Mouse (Mus musculus) urinary bladder, postnatal 36 days (tissue): ENCODE measurements at regions not wholly inside any gene's neighbourhood (a gene's known extent, or its start where the extent isn't known, plus 50 kb on each side); places are given as distances from the start of the nearest gene placed in this dataset.
A peak's percentile ranks its signal among the peaks of the same experiment; 100 is the strongest.

Source experiments
- DNase-seq, 2 experiments: peaks; one replicate each; pipeline ENCODE4 v3.0.0; 2022; ENCODE audit warnings: low spot score in 2 of 2, mixed read lengths in 1 of 2

DNA sequence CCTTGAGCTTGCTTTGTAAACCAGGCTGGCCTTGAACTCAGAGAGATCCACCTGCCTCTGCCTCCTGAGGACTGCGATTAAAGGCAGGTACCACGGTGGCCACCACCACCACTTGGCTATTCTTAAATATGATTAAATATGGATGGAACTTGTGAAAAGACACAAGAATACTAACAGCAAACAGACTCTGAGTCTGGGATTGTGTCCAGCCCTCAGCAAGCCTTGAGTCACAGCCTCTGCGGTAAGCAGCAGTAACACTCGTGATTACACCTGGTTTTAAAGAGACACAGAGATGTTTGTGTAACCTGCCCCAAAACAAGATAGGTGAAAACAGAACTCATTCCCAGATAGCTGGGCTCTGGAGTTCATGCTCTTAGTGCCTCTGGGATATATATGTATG lies 263.4 kb downstream of the Mreg start:
- DNase-seq, result no peak

DNA sequence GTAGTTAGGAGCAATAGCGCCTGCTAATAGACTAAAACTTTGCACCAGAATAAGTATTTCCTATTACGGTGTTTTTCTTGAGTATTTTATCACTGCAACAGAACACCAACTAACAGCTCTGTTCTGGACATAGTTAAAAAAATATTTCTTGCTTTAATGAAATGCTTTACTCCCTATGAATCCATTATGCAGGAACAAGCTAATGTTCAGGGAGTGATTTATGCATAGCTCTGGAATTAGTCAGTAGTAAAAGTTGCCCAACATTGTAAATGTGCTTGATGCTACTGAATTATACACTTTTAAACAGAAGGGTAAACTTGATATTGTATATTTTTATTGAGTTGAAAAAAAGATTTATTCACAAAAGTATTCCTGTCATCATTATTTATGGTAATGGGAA lies 264.6 kb downstream of the Mreg start:
- no peak for DNase-seq

DNA sequence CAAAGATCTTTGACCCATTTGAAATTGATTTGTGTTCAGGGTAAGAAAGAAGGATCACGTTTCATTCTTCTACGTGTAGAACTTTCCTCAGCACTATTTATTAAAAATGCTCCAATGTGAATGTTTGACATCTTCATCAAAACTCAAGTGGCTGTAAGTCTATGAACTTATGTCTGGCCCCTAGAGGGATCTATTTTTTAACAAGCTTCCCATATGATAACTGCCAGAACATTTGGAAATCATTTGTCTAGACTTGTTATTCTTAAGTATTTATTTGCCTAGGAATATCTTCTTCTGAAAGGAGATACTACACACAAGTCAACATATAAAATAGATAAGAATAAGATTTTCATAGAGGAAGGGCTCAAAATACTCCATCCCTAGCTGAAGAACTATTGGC lies 265.2 kb downstream of the Mreg start:
- no peak for DNase-seq

DNA sequence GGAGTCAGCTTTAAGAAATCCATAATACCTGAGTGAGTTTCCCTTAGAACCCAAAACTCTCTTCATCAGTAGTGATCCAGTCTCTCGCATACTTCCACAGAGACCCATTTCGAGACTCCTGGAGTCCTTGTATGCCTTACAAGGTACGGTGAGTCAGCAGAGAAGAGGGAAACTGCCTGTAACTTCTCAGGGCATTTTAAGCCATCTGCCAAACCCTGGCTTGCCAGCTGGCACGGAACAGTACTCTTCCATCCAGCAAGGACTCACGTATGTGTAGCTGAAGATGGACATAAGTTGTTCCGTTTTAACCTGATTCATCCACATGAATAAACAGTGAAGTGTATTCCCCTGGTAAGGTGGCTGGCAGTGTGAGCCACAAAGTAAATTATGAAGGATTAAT lies 267.0 kb downstream of the Mreg start:
- DNase-seq, result peak; percentile 36 to 61

DNA sequence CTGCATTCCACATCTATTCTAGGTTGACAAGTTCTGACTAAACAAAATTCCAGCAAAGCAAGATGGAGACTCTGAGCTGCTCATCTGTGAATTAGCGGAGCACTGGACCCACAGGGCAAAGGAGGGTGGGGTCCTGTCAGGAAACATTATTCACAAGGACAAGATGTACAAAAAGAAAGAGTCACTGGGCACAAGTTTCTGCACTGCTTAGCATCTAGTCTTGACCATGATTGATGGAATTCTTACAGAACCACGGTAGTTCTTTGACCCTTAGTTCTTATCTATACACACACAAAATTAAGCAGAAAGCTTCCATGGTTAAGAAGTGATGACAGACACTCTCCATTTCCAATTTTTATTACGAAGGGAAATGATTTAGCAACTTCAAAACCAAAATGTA lies 267.6 kb downstream of the Mreg start:
- DNase-seq, result no peak

DNA sequence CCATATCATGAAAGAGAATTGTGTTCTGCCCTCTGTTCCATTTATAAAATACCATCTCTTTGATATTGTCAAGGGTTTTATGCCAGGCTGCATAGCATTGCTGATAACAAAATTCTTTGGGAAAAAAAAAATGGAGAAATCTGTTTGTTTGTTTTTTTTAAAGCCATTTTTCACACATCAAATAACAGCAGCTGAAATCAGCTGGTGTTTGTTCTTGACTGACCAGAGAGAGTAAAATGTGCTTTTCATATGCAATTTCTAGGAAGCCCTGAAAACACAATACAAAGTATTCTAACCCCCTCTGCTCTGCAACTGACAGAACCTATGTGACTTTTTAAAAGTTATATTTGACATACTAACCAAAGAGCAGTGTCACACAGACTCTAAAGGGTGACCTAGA lies 270.0 kb downstream of the Mreg start:
- DNase-seq, result no peak

DNA sequence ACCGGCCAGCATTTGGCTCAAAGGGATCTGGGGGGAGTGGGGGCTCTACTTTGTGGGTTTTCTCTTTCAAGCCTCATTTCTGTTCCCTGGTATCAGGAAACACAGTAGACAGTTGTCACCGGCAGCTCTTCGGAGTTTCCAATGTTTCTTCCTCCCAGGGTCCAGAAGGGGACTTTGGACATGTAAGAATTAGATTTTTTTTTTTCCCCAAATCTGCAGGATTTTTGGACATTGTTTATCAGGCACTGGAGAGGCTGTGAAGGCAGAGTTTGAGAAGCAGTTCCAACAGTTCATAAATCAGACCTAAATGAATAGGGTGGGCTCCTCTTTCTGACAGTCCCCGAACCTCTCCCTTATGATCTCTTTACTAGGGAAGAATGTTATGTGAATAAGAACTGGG lies 270.4 kb downstream of the Mreg start:
- no peak for DNase-seq

DNA sequence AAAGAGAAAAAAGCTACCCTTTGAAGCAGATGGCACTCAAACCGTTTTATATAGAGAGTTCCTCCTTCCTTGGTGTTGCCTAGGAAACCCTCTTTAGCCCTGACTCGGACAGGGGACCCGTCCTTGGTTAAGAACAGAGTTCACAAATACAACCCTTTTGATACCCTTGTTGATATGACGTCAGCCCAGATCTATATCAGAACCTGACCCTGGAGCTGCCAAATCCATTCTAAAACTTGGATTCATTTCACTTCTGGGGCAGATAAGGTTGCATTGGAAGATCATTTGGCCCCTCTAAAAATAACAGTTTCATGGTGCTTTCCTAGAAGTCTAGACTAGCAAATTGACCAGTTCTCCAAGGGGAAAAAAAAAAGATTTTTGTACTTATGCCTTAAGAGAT lies 271.2 kb downstream of the Mreg start:
- no peak for DNase-seq

DNA sequence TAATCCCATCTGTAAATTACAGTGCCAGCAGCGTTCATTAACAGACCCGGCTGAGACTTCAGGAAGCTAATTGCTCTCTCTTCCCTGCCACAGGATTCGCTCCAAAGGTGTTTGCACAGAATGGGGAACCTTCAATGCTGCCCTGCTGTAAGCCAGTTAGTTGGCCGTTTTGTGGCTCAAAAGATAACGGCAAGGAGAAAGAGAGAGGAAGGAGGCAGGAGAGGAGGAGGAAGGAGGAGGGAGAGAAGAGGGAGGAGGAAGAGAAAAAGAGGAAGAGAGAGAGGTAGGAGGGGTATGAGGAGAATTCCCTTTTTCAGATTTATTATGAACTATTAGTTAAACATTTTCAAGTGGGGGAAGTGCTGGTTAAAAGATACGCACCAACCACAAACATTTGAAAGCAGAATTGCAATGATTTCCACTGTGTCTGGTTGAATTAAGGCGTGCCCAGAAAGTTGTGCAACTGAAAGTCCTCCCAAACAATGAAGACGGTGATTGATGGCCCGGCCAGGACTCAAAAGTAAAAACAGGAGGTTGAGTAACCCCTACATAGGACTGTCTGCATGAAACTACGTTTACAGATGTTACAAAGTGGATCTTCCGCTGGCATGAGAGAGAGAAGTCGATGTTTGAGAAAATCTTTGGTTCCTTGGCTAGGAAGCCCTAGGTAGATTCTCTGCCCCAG lies 273.6 kb downstream of the Mreg start:
- DNase-seq, result peak in 1 of 2 experiments; percentile 48

DNA sequence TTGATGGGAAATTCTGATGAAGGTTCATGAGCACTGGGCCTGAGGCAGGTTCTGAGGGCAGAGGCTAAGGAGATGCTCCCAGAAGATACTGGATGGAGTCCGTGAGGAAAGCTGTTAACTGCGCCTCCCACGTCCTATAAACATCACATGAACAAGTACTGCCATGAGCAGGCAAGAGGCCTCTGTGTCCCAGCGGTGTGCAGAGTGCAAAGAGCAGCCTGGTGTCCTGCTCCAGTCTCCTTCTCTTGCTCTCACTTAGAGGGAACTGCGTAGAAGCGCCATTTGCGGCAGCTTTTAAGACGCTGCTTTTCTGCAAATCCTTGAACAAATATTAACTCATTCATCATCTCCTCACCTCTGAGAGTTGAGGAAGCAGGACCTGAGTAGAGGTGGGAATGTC lies 274.2 kb downstream of the Mreg start:
- no peak for DNase-seq

DNA sequence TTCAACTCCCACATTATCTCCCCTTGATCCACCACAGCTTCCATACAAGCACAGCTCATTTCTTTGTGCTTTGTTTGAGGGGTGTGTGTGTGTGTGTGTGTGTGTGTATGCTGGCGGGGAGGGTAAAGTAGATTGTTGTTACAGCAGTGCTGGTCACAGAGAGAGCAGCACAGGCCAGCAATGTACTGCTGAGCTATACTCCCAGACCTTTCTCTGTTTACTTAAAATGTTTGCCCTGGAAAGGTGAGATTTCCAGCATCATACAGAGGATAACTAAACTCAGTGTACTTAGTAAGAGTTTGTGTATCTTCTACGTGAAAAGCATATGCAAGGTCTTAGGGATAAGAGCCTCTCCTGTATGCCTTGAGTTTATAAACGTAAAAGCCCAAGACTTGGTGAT lies 274.9 kb downstream of the Mreg start:
- no peak for DNase-seq

DNA sequence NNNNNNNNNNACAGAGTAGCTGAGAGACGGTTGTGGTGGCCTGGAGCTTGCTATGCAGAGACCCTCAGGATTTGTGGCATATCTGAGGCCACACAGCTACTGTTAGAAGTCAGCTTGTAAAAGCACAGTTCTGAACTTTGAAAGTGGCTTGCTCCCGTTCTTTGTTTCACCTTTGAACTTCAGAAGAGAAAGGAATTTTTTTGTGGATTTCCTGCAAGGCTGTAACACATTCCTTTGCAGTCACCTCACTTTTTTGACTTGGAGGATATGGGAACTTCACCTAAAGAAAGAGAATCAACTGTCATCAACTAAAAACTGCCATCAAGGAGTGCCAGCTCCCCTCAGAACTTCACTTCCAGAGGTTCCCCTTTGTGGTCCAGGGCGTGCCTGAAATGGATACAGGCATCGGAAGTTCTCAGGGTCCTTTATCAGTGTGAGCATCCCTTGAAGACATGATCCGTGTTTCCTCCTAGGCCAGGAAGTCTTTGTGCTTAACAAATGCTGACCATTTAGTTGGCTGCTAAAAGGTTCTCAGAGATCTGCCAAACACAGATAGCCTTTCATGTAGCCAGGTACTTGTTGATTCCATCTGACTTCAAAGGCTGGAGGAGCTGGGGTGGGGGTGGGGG lies 275.5 kb downstream of the Mreg start:
- no peak for DNase-seq

DNA sequence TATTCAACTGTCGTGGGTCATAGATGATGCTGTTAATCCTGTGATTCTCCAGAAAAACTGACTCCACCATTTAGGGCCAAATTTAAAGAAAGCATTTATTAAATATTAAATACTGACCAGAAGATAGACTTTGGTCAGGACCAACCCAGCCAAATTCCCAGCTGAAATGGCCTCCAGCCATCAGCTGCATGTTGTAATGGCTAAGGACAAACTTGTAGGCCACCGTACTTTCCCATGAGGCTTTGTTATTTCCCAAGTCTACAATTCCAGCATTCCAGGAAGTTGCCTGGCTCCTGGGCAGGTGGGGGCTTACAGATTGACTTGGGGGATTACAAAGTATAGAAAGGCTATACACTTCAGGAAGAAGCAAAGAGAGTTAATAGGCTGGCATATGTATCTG lies 272.5 kb upstream of the Fn1 start:
- no peak for DNase-seq

DNA sequence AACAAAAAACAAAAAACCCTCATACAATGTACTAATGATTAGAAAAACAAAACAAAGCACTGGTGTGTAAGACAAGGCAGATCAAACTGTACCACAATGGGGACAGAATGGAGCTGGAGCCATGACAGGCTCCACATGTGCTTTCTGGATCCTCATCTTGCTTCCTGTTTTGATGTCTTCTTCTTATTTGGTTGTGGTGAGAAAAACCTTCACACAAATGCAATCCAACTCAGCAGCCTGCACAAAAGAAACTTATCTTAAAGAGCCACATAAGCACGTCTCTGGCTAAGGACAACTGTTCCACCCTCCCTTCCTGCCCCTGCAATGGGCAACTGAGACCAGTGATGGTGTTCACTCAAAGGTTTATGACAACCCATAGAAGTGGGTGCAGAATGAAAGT lies 271.9 kb upstream of the Fn1 start:
- DNase-seq, result no peak

DNA sequence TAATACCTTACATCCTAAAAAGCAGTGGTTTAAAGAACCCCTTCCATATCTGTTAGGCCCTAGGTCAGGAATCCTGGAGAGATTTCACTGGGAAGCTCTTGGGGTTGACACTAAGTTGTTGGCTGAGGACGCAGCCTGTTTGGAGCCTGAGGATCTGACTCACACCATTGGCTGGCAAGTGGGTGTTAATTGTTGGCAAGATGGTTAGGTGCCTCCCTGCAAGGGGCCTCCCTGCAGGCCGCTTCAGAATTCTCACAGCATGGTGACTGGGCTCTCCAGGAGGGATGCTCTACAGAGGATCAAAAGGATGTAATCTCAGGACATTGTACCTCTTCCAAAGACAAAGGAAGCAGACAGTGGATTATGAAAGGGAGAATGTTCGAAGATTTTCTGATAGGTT lies 270.7 kb upstream of the Fn1 start:
- DNase-seq, result peak in 1 of 2 experiments; percentile 26

DNA sequence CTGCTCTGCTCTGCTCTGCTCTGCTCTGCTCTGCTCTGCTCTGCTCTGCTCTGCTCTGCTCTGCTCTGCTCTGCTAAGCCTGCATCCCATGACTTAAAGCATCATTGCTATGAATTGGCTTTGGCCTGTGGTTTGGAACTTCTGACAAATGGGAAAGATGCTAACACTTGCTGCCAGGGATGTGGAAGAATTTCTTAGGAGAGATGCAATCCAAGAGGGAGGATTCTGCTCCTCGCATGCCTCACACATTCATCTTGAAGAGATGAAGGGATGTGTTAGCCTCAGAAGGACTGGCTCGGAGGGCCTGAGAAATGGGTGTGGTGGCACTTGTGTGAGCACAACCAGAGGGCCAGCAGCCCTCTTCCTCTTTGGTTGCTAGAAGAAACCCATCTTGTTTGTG lies 268.5 kb upstream of the Fn1 start:
- no peak for DNase-seq

DNA sequence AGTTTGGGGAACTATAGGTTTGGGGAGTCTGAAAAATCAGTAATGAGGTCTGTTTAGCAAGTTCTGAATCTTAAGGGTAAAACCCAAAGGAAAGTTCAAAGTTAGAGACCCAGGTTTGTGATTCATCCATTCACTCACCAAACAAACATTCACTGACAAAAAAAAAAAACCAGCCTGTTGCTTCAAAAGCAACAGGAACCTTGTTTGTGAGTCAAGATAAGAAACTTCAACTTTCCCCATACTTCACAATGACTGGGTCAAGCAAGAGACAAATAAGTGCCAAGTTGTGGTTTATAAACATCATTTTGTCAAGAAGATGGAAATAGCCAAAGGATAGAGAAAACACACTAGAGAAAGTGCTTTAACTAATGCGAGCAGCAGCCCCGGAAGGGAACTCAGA lies 266.9 kb upstream of the Fn1 start:
- DNase-seq, result no peak

DNA sequence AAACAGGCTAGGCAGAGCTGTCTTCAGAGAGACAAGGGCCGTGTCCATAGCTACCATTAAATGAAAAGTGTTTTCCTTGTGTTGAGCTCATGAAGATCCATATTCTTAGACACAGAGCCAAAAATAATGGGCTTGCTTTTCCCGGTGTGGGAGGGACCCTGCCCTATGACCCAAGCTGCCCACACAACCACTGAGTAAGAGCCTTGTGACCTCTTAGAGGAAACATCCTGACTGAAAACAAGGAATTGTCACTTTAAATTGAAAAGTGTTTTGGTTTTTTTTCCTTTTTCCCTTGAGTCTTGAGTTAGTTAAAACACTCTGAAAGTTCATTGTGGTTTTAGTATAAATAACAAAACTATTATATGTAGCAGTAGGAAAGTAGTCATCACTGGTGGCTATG lies 264.0 kb upstream of the Fn1 start:
- no peak for DNase-seq

DNA sequence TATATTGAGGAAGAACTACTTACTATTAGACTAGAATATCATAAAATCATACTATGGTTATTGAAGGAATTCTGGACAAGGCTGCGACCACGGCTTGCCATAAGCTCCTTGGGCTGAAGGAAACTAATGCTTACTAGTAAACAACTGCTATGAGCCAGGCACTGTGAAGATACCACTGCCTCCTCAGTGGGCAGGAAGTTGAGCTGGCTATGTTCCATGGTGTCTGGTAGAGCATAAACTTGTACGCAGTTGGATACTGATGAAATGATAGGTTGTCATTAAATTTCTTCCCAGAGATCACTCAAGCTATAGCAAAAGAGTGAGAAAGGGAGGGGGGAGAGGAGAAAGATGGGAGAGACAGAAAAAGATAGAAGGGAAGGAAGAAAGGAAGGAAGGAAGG lies 261.4 kb upstream of the Fn1 start:
- no peak for DNase-seq

DNA sequence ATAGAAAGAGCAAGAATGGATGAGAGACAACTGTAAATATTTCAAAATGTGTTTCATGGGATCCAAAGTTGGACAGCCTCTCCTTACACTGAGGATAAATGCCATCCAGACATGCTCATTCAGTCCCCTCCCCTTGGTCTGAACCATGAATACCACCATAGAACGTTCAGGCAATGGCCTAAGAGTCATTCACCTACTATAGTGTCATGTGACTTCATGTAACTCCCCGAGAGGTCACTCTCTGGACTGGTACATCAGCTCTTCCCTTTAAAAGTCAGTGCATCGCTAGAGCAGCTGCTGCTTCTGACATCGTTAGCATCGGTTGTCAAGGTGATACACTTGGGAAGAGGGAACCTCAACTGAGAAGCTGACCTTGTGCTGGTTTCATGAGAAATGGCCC lies 260.2 kb upstream of the Fn1 start:
- DNase-seq, result no peak

DNA sequence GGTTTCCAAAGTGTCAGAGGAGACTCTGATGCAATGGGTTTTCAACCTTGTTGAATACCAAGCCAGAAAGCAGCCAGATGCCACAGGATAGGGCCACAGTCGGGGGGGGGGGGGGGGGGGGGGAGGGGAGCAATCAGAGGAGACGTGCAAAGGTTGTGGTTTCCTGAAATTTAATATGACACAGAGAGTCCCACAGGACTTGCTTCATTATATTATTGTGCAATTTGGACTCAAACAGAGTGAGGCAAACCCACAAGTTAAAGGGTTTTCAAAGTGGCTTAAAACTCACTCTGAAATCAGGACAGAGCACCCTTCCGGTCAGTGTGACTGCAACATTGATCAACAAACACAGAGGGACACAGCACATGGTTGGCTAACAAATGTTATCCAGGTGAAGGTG lies 259.4 kb upstream of the Fn1 start:
- no peak for DNase-seq

DNA sequence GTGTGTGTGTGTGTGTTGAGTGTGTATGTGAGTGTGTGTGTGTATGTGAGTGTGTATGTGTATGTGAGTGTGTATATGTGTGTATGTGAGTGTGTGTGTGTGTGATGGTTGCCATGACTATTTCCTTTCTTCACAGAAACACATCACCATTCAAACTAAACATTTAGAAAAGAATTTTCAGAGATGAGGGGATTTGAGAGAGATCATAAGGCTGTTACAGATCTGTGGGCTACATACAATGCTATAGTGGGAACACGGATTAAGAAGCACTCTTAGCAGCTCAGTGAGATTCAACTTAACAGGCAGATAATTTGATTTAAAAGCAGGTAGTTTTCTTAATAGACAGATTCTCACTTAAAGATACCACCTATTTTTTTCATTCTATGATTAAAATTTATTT lies 257.1 kb upstream of the Fn1 start:
- DNase-seq, result no peak

DNA sequence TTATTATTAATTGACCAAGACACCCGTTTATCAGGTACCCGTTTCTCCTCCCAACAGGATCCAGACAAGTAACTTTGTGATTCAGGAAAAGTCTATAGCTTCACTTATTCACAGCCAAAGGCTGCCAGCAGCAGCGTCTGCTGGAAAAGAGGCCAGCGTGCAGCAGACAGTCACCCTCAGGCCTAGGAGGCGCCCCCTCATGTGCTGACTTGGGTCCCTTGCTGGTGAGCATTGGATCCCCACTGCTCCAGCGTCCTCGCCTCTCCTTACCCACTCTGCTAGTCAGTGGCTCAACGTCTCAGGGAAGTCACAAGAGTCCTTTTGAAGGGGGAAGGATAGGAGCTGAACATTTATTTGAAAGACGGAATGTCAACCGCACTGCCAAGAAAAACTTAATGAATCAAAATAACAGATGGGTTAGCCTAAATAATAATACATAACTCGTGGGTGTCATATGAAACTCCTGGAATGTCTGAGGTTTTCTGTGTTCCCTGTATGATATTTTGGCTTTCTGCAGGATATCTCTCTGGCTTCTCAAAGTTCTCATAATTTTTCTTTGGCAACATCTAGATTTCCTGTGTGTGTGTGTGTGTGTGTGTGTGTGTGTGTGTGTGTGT lies 256.6 kb upstream of the Fn1 start:
- no peak for DNase-seq
